Mouse (Mus musculus) stomach, embryonic 14.5 days (tissue): ENCODE data around the gene Akap9. TPM values are rescaled to one million over a fixed set of nuclear protein-coding genes. Genes with fewer than 3 reads are reported as not detected.
A peak's percentile ranks its signal among the peaks of the same experiment; 100 is the strongest.
"Not testable (repeated sequence)": the region's sequence is repeated elsewhere in the genome, so short reads cannot be mapped to it uniquely, and the experiment has no call there.

ENCODE experiments used
- ATAC-seq: fragments of 200-750 bp; cut with Nextera tagmentation; 2 replicates; pipeline ENCODE4 v1.8.0; 2017; ENCODE audit warnings: low read depth, moderate TSS enrichment; ENCODE audit not compliant: insufficient number of reproducible peaks, insufficient read depth, low FRiP score
- H3K27ac ChIP-seq: fragments of 300-500 bp; sonication (generic); 2 replicates; pipeline ENCODE4 v1.5.1; 2014; ENCODE audit warnings: mild to moderate bottlenecking, low read length, moderate library complexity, mixed read lengths
- H3K27me3 ChIP-seq: fragments of 300-500 bp; sonication (generic); 2 replicates; pipeline ENCODE4 v1.6.1; 2014; ENCODE audit warnings: low read length, control low read depth, mixed read lengths; ENCODE audit not compliant: control insufficient read depth, insufficient read depth
- H3K36me3 ChIP-seq: fragments of 300-500 bp; sonication (generic); 2 replicates; pipeline ENCODE4 v1.6.1; 2014; ENCODE audit warnings: mild to moderate bottlenecking, control low read depth, low read length, moderate library complexity, mixed read lengths; ENCODE audit not compliant: control insufficient read depth, insufficient read depth
- H3K4me1 ChIP-seq: fragments of 300-500 bp; sonication (generic); 2 replicates; pipeline ENCODE4 v1.6.1; 2014; ENCODE audit warnings: low read length, control low read depth, mixed read lengths; ENCODE audit not compliant: control insufficient read depth, insufficient read depth
- H3K4me2 ChIP-seq: fragments of 300-500 bp; sonication (generic); replicated peaks from 2 replicates; pipeline ENCODE4 v1.6.1; 2014; ENCODE audit warnings: low read depth, low read length, control low read depth
- H3K4me3 ChIP-seq: fragments of 300-500 bp; sonication (generic); 2 replicates; pipeline ENCODE4 v1.5.1; 2014; ENCODE audit warnings: low read depth, low read length, control low read depth
- H3K9ac ChIP-seq: fragments of 300-500 bp; sonication (generic); replicated peaks from 2 replicates; pipeline ENCODE4 v1.6.1; 2014; ENCODE audit warnings: low read depth, mild to moderate bottlenecking, control low read depth, low read length, moderate library complexity, mixed read lengths
- H3K9me3 ChIP-seq: fragments of 300-500 bp; sonication (generic); 2 replicates; pipeline ENCODE4 v1.6.1; 2016; ENCODE audit warnings: low read depth, low read length, control low read depth; ENCODE audit not compliant: control insufficient read depth
- WGBS: fragments of 180-500 bp; shearing (Covaris S2); extraction: QIAGEN DNeasy Blood & Tissue Kit; methylation state at CpG from one replicate; pipeline ENCODE4 v1.1.7; 2014; 5-methylcytosine and 5-hydroxymethylcytosine counted together
- polyA plus RNA-seq: library from polyadenylated mRNA; unstranded; fragments of >200 nt; fragmentation: Nextera tagmentation; extraction: Ambion mirVana; gene quantifications from 2 replicates; pipeline ENCODE4 v1.2.1, GENCODE M21; 2014

Akap9 gene
- 138 and 157 TPM in 2 replicates for polyA plus RNA-seq

GRCm38 (mm10) chr5:3927801-3928689 lies at the start of gene Akap9:
Gene Akap9 (plus strand): TSS chr5:3928054.
- Histone ChIP-seq H3K27me3 (no peaks in the 10 kb centered on the region), H3K4me1 (peaks cover 5% of the 10 kb centered on the region; the same call in 1 of the 2 replicates), H3K9ac (peak within 1 kb of the TSS; percentile 70), H3K27ac (peak within 1 kb of the TSS; percentile 90), H3K9me3 (no peaks in the 10 kb centered on the region), H3K4me2 (peak within 1 kb of the TSS; percentile 74), H3K36me3 (no peaks in the 10 kb centered on the region), H3K4me3 (peak within 1 kb of the TSS; percentile 64)
- 1% methylated on average over 74 of the region's 82 CpGs for WGBS
- ATAC-seq = peak; percentile 92

- not testable (repeated sequence) for H3K27me3 ChIP-seq, H3K27ac ChIP-seq, H3K4me1 ChIP-seq, H3K9me3 ChIP-seq, ATAC-seq, H3K4me3 ChIP-seq, H3K9ac ChIP-seq, H3K4me2 ChIP-seq, H3K36me3 ChIP-seq
- WGBS = 86% methylated on average over 7 of the region's 7 CpGs
These were observed 41.0 kb upstream of the Akap9 start for GRCm38 (mm10) chr5:3886862-3887261.

DNA sequence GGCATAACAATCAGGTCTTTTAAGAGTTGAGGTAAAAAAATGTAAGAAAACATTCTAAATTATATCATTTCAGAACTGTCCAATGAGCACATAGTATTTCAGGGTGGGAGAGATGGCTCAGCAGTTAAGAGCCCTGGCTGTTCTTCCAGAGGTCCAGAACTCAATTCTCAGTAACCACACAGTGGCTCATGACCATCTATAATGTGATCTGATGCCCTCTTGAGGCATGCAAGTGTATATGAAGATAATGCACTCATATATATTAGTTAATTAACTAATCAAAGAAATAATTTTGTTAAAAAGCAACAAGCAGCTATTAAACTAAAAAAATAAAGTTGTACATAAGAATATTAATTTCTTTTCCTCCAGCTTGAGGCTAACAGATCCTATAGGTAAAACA lies 38.7 kb upstream of the Akap9 start:
- H3K9ac ChIP-seq = no peak overlapping the region
- H3K36me3 ChIP-seq = no peaks in the 10 kb centered on the region
- H3K27ac ChIP-seq = no peak overlapping the region
- H3K27me3 ChIP-seq = no peaks in the 10 kb centered on the region
- H3K4me2 ChIP-seq = no peak overlapping the region
- ATAC-seq = no peak
- no peaks in the 10 kb centered on the region for H3K9me3 ChIP-seq
- 0 out of 2 replicates have a peak, but pooled peaks cover 3% of the 10 kb centered on the region for H3K4me1 ChIP-seq
- no peak overlapping the region for H3K4me3 ChIP-seq

DNA sequence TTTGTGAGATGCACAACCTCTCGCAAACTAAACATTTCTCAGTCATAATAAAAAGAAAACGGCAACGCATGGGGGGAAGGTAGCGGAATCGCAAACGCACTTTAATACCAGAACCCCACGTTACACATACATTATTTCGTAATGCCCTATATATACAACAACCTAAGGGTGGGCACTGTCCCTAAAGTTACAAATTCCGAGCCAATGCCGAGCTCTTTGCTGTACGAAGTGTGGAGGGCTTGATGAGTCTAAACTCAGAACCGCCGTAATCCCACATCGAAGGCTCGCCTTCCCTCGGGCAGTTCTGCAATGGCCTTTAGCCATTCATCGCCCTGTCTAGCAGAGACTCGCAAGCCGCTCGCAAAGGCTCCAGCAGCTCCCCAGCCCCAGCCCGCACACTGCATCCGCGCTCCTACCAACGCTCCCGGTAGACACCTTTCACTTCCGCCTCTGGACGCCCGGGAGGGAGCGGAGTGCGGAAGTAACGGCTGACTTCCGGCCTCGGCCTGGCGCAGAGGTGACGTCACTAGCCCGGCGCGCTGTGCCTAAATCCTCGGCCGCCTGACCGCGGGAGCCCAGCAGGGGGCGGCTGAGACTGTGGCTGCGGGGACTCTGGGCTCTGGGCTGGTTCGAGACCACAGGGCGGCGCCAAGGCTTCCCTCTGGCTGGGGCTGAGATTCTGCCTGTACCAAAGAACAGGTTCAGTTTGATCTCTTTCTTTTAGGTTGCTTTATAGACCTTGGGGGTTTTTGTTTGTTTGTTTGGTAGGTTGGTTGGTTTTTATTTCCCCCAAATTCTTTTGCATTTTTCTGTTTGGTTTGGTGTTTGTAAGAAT lies 34.2 kb upstream of the Akap9 start, which contains the start of gene Mterf1a:
TSS of gene Mterf1a (minus strand) at position 475 of the 835 bp plus-strand sequence.
- not testable (repeated sequence) for H3K36me3 ChIP-seq, H3K4me1 ChIP-seq, H3K9me3 ChIP-seq, H3K9ac ChIP-seq, H3K27ac ChIP-seq, H3K27me3 ChIP-seq
- Histone ChIP-seq H3K4me2 (peak within 1 kb of the TSS; percentile 62), H3K4me3 (peak within 1 kb of the TSS; percentile 41)
- peak; percentile 99 for ATAC-seq
- WGBS = under 1% methylated on average over 8 of the region's 47 CpGs

DNA sequence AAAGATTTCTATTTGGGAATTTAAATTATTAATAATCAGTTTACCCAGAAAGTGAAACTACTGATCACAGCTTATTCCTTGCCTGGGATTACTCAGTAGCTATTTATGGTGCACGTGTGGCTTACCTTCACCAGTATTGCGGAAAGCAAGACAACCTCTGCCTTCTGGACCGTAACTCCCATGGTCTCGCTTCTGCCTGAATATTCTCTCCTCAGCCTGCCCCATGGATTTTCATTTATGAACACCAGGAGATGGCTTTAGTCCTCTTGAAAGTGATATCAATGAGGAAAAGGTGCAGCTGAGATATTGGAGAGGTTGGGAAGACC lies 33.6 kb upstream of the Akap9 start:
- not testable (repeated sequence) for H3K27ac ChIP-seq, H3K9ac ChIP-seq, H3K4me1 ChIP-seq, H3K27me3 ChIP-seq, H3K36me3 ChIP-seq, H3K9me3 ChIP-seq, ATAC-seq, H3K4me3 ChIP-seq, H3K4me2 ChIP-seq
- WGBS = 95% methylated on average over 4 of the region's 4 CpGs

DNA sequence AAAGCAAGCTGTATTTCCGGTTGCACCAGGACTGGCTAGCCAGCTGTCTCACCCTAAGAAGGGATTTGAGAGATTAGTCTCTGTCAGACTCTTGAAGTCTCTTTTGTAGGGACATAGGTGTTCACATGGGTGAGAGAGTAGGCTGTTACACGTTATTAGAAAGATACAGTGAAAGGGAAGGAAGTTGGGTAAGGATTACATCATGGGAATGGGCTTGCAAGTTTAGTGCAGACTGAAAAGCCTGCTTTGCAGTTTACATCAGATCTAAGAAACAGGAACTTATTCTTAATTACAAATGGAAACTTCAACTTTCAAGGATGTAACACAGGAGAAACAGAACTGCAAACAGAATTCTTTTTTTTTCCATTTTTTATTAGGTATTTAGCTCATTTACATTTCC lies 22.4 kb upstream of the Akap9 start:
- no peak overlapping the region for H3K27ac ChIP-seq
- no peaks in the 10 kb centered on the region for H3K9me3 ChIP-seq
- H3K36me3 ChIP-seq = no peaks in the 10 kb centered on the region
- H3K4me3 ChIP-seq = no peak overlapping the region
- no peaks in the 10 kb centered on the region for H3K27me3 ChIP-seq
- H3K4me2 ChIP-seq = no peak overlapping the region
- no peak for ATAC-seq
- no peak overlapping the region for H3K9ac ChIP-seq
- no peaks in the 10 kb centered on the region for H3K4me1 ChIP-seq
- 65% methylated on average over 2 of the region's 2 CpGs for WGBS

- no peak for ATAC-seq
- WGBS = 90% methylated on average over 2 of the region's 2 CpGs
- no peak overlapping the region for H3K4me3 ChIP-seq
- H3K36me3 ChIP-seq = no peaks in the 10 kb centered on the region
- no peak overlapping the region for H3K4me2 ChIP-seq
- no peaks in the 10 kb centered on the region for H3K27me3 ChIP-seq
- no peak overlapping the region for H3K27ac ChIP-seq
- H3K4me1 ChIP-seq = no peaks in the 10 kb centered on the region
- H3K9me3 ChIP-seq = no peaks in the 10 kb centered on the region
- H3K9ac ChIP-seq = no peak overlapping the region
These were observed 5.5 kb upstream of the Akap9 start for GRCm38 (mm10) chr5:3922350-3922749.

DNA sequence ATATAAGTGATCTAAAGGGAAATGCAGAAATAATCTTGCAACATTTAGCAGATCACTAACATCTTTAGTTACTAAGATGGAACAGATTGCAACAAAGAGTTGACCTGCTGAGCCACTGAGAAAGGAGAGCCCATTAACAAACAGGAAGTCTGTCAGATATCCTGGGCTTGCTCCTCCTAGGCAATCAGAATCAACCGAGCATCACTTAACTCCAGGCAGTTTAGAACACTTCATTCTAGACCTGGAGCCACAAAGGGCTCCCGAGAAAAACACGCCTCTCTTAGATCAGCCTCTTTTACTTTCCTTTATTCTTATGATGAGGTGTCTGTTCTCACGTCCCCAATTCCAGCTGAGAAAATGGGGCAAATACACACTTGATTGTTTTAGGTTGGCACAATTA lies 1.2 kb upstream of the Akap9 start:
- Histone ChIP-seq H3K4me2 (no peak overlapping the region), H3K27ac (no peak overlapping the region), H3K27me3 (no peaks in the 10 kb centered on the region), H3K4me3 (no peak overlapping the region), H3K9me3 (no peaks in the 10 kb centered on the region), H3K4me1 (peaks cover 5% of the 10 kb centered on the region; the same call in 1 of the 2 replicates), H3K36me3 (no peaks in the 10 kb centered on the region), H3K9ac (no peak overlapping the region)
- 54% methylated on average over 4 of the region's 4 CpGs for WGBS
- no peak for ATAC-seq
